ENCODE assay signal across 13 mouse cellular contexts in the genomic region with DNA sequence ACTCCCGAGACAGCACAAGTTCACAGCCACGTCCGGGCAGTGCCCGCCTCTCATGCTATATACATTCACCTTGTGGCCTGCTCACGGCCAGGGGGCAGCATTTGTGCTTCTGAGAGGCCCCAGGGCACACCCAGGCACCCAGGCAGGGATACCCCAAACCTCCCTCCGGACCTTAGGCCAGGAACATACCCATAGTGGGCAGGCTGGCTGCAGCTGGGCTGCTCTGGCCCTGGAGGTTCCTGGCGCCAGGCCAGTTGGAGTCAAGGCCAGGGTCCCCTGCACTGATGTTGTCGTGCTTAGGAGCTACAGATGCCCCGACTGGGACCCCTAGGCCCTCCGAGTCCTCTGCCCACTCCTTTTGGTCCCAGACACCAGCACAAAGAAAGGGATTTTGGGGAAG. TPM values are rescaled to one million over a fixed set of nuclear protein-coding genes. Genes with fewer than 3 reads are reported as not detected.
A peak's percentile ranks its signal among the peaks of the same experiment; 100 is the strongest.
DNase-seq lines count a peak whose midpoint lies in the region; ATAC-seq and TF ChIP-seq lines count a peak whose summit lies in the region.
"Had no signal": no experiment of that assay in that cellular context is flagged by ENCODE, and none has a peak within 500 bp of the region (broad histone marks: within the 10 kb centered on the region; RNA-seq: fewer than 3 reads in every experiment).

No protein-coding gene starts in this region.

- H3K27me3 ChIP-seq in kidney, embryonic 16.5 days (ENCODE audit: insufficient read depth, low read length), result no peaks in the 10 kb centered on the region
- no peaks in the 10 kb centered on the region for H3K27me3 ChIP-seq in hindbrain, postnatal 0 days (ENCODE audit: insufficient read depth, low read length)

- H3K9me3 ChIP-seq in kidney, embryonic 16.5 days (ENCODE audit: low read length), result no peaks in the 10 kb centered on the region
- no peaks in the 10 kb centered on the region for H3K9me3 ChIP-seq in hindbrain, postnatal 0 days (ENCODE audit: low read length)
- H3K9me3 ChIP-seq: G1E had no signal

- ATAC-seq in kidney, embryonic 16.5 days (ENCODE audit: low FRiP score, low TSS enrichment), result no peak
- ATAC-seq in hindbrain, postnatal 0 days, result no peak; the same call in 1 of the 2 replicates

- intact Hi-C loops in gastrocnemius, postnatal 14 days (cut with DNase I; ENCODE audit: low total_unique reads), result loop anchor here (5.0 kb wide), 1 partner anchor 41 kb away; no protein-coding TSS in a partner anchor

- DNase-seq in kidney, postnatal 10 days, result peak; percentile 56
- peak; percentile 39 for DNase-seq in Muller cell, postnatal 12 days (ENCODE audit: inconsistent ontology term)
- peak; percentile 64 for DNase-seq in adrenal gland, postnatal 25 days
- no peak for DNase-seq in hindbrain, postnatal 0 days (ENCODE audit: low spot score)
- no peak for DNase-seq in gastrocnemius, postnatal 14 days
- no peak for DNase-seq in spleen, postnatal 14 days (ENCODE audit: low spot score in 2 of 2)
- DNase-seq: lung, postnatal 10 days had no signal

- H3K4me1 ChIP-seq in kidney, embryonic 16.5 days (ENCODE audit: insufficient read depth, low read length), result peaks cover 7% of the 10 kb centered on the region; the same call in 1 of the 2 replicates
- H3K4me1 ChIP-seq in hindbrain, postnatal 0 days (ENCODE audit: insufficient read depth, low read length), result no peaks in the 10 kb centered on the region

- H3K4me3 ChIP-seq in kidney, embryonic 16.5 days (ENCODE audit: low read length), result no peak overlapping the region
- no peak overlapping the region for H3K4me3 ChIP-seq in hindbrain, postnatal 0 days (ENCODE audit: low read length)

- WGBS in kidney, embryonic 16.5 days, result 55% methylated on average over 10 of the region's 10 CpGs
- 53% methylated on average over 10 of the region's 10 CpGs for WGBS in hindbrain, postnatal 0 days

- TF ChIP-seq CTCF in hindbrain, postnatal 0 days (IDR thresholded peaks at IDR 0.05; ENCODE audit: low read depth), result 0 out of 2 replicates have a peak, but pooled peaks have one; percentile 30

- no peak overlapping the region for H3K9ac ChIP-seq in kidney, embryonic 16.5 days (replicated peaks; ENCODE audit: low read length)
- no peak overlapping the region for H3K9ac ChIP-seq in hindbrain, postnatal 0 days (replicated peaks; ENCODE audit: low read length)

- H3K27ac ChIP-seq in kidney, embryonic 16.5 days (ENCODE audit: low read length), result no peak overlapping the region
- H3K27ac ChIP-seq in hindbrain, postnatal 0 days, result peak overlapping the region; percentile 51; the same call in 1 of the 2 replicates

- peaks cover 38% of the 10 kb centered on the region for H3K36me3 ChIP-seq in kidney, embryonic 16.5 days (ENCODE audit: insufficient read depth, low read length)
- peaks cover 38% of the 10 kb centered on the region for H3K36me3 ChIP-seq in hindbrain, postnatal 0 days (ENCODE audit: insufficient read depth, low read length)

- no peak overlapping the region for H3K4me2 ChIP-seq in kidney, embryonic 16.5 days (replicated peaks; ENCODE audit: low read depth, low read length)
- H3K4me2 ChIP-seq in hindbrain, postnatal 0 days (ENCODE audit: low read depth, low read length), result no peak overlapping the region

RNA-seq across cellular contexts. Expression of gene Lfng, which starts 14.4 kb away (rescaled TPM):
- 36.3 and 38.9 TPM in 2 replicates for polyA plus RNA-seq in kidney, embryonic 16.5 days (2015; fragmentation: Nextera tagmentation; extraction: Ambion mirVana)
- 9.6 and 16.8 TPM in 2 replicates for total RNA-seq in adrenal gland, postnatal 25 days (2021)
- 81.4 and 112 TPM in 2 replicates for total RNA-seq in hindbrain, postnatal 0 days (2014; rRNA removed)
- polyA plus RNA-seq in hindbrain, postnatal 0 days (2015; fragmentation: Nextera tagmentation; extraction: Ambion mirVana), result 29.7 and 35.1 TPM in 2 replicates
- total RNA-seq in gastrocnemius, postnatal 14 days (2021), result 1 to 10 TPM; 5.6 to 9.8 TPM

RNA-seq across cellular contexts. Expression of gene Ttyh3, which starts 27.3 kb away (rescaled TPM):
- 28.4 and 31.3 TPM in 2 replicates for polyA plus RNA-seq in kidney, embryonic 16.5 days (2015; fragmentation: Nextera tagmentation; extraction: Ambion mirVana)
- 121 and 195 TPM in 2 replicates for total RNA-seq in adrenal gland, postnatal 25 days (2021)
- 253 and 260 TPM in 2 replicates for total RNA-seq in hindbrain, postnatal 0 days (2014; rRNA removed)
- 53.5 and 60.3 TPM in 2 replicates for polyA plus RNA-seq in hindbrain, postnatal 0 days (2015; fragmentation: Nextera tagmentation; extraction: Ambion mirVana)
- 10 to 100 TPM; 16.9 to 22.5 TPM for total RNA-seq in gastrocnemius, postnatal 14 days (2021)

RNA-seq across cellular contexts. Expression of gene Grifin, which starts 56.6 kb away (rescaled TPM):
- 0.27 TPM in 1 of 2 replicates, not detected in the other for polyA plus RNA-seq in kidney, embryonic 16.5 days (2015; fragmentation: Nextera tagmentation; extraction: Ambion mirVana)
- not detected in 2 replicates for total RNA-seq in adrenal gland, postnatal 25 days (2021)
- total RNA-seq in hindbrain, postnatal 0 days (2014; rRNA removed), result not detected in 2 replicates
- 0.25 and 0.32 TPM in 2 replicates for polyA plus RNA-seq in hindbrain, postnatal 0 days (2015; fragmentation: Nextera tagmentation; extraction: Ambion mirVana)
- not detected for total RNA-seq in gastrocnemius, postnatal 14 days (2021)
- total RNA-seq: common myeloid progenitor, adult 5-6 weeks; G1E; gastrocnemius, adult 18-20 months; hematopoietic stem cell, adult 5-6 weeks had no signal
- polyA plus RNA-seq: G1E; small intestine, adult 2 months had no signal

Comparison
In these comparisons a context has a peak if more than half of its experiments do, and no peak if none do; other contexts are left out.
1. DNase-seq: peak in kidney, postnatal 10 days (single experiment), Muller cell, postnatal 12 days (single experiment) and adrenal gland, postnatal 25 days (single experiment); none in hindbrain, postnatal 0 days (single experiment), gastrocnemius, postnatal 14 days (single experiment) and spleen, postnatal 14 days (0 of 2).